Mouse (Mus musculus): ENCODE results near the gene Kiss1r. TPM values are rescaled to one million over a fixed set of nuclear protein-coding genes. Genes with fewer than 3 reads are reported as not detected.
A peak's percentile ranks its signal among the peaks of the same experiment; 100 is the strongest.

Gene Kiss1r
- polyA plus RNA-seq, 1 experiment from 2014 or later: 0.97 TPM

GRCm38 (mm10) chr10:79909092-79909922, 7.5 kb upstream of the Kiss1r start:
- peak overlapping the region; percentile 34 for H3K9ac ChIP-seq (ENCODE audit: low read length)
- peak overlapping the region; percentile 39 for H3K4me2 ChIP-seq (ENCODE audit: low read depth, low read length)
- H3K4me3 ChIP-seq (replicated peaks; ENCODE audit: low read length): peak overlapping the region; percentile 8
- 19% methylated on average over 14 of the region's 14 CpGs for WGBS
- peak; percentile 51; the same call in 1 of the 2 replicates for ATAC-seq (ENCODE audit: insufficient read depth, low FRiP score)
- peaks cover 26% of the 10 kb centered on the region for H3K36me3 ChIP-seq (ENCODE audit: control insufficient read depth, insufficient read depth, low read length)
- H3K4me1 ChIP-seq (ENCODE audit: control insufficient read depth, insufficient read depth, low read length): peaks cover 11% of the 10 kb centered on the region
- peak overlapping the region; percentile 85 for H3K27ac ChIP-seq (ENCODE audit: low read length)
- no peaks in the 10 kb centered on the region for H3K27me3 ChIP-seq (ENCODE audit: control insufficient read depth, insufficient read depth, low read length)
- no peaks in the 10 kb centered on the region for H3K9me3 ChIP-seq (replicated peaks; ENCODE audit: control insufficient read depth, low read length)

GRCm38 (mm10) chr10:79910556-79910955, 6.2 kb upstream of the Kiss1r start, which contains the start of gene Gm26602:
Gm26602 (plus strand) TSS chr10:79910856.
- H3K4me3 ChIP-seq (replicated peaks; ENCODE audit: low read length): no peak within 1 kb of the TSS
- ATAC-seq (ENCODE audit: insufficient read depth, low FRiP score): no peak
- no peaks in the 10 kb centered on the region for H3K9me3 ChIP-seq (replicated peaks; ENCODE audit: control insufficient read depth, low read length)
- peaks cover 23% of the 10 kb centered on the region for H3K4me1 ChIP-seq (ENCODE audit: control insufficient read depth, insufficient read depth, low read length)
- peak within 1 kb of the TSS; percentile 34 for H3K9ac ChIP-seq (ENCODE audit: low read length)
- no peak within 1 kb of the TSS for H3K4me2 ChIP-seq (ENCODE audit: low read depth, low read length)
- no peaks in the 10 kb centered on the region for H3K27me3 ChIP-seq (ENCODE audit: control insufficient read depth, insufficient read depth, low read length)
- peak within 1 kb of the TSS; percentile 85; the same call in 1 of the 2 replicates for H3K27ac ChIP-seq (ENCODE audit: low read length)
- H3K36me3 ChIP-seq (ENCODE audit: control insufficient read depth, insufficient read depth, low read length): peaks cover 16% of the 10 kb centered on the region; the same call in 1 of the 2 replicates
- 93% methylated on average over 4 of the region's 4 CpGs for WGBS

- H3K9ac ChIP-seq (ENCODE audit: low read length): no peak overlapping the region
- H3K27me3 ChIP-seq (ENCODE audit: control insufficient read depth, insufficient read depth, low read length): no peaks in the 10 kb centered on the region
- H3K27ac ChIP-seq (ENCODE audit: low read length): no peak overlapping the region
- peaks cover 30% of the 10 kb centered on the region for H3K4me1 ChIP-seq (ENCODE audit: control insufficient read depth, insufficient read depth, low read length)
- H3K4me2 ChIP-seq (ENCODE audit: low read depth, low read length): no peak overlapping the region
- 0 out of 2 replicates have a peak, but pooled peaks cover 8% of the 10 kb centered on the region for H3K36me3 ChIP-seq (ENCODE audit: control insufficient read depth, insufficient read depth, low read length)
- no peak for ATAC-seq (ENCODE audit: insufficient read depth, low FRiP score)
- WGBS: 65% methylated on average over 20 of the region's 20 CpGs
- no peak overlapping the region for H3K4me3 ChIP-seq (replicated peaks; ENCODE audit: low read length)
- H3K9me3 ChIP-seq (replicated peaks; ENCODE audit: control insufficient read depth, low read length): no peaks in the 10 kb centered on the region
These were observed 4.4 kb upstream of the Kiss1r start for GRCm38 (mm10) chr10:79912412-79912811.

GRCm38 (mm10) chr10:79914131-79914947, 2.4 kb upstream of the Kiss1r start:
- H3K4me2 ChIP-seq (ENCODE audit: low read depth, low read length): peak overlapping the region; percentile 93; the same call in 1 of the 2 replicates
- H3K4me1 ChIP-seq (ENCODE audit: control insufficient read depth, insufficient read depth, low read length): peaks cover 38% of the 10 kb centered on the region
- peak overlapping the region; percentile 63 for H3K9ac ChIP-seq (ENCODE audit: low read length)
- WGBS: 63% methylated on average over 11 of the region's 11 CpGs
- 0 out of 2 replicates have a peak, but pooled peaks cover 8% of the 10 kb centered on the region for H3K36me3 ChIP-seq (ENCODE audit: control insufficient read depth, insufficient read depth, low read length)
- peak overlapping the region; percentile 88 for H3K27ac ChIP-seq (ENCODE audit: low read length)
- H3K9me3 ChIP-seq (replicated peaks; ENCODE audit: control insufficient read depth, low read length): no peaks in the 10 kb centered on the region
- peaks cover 17% of the 10 kb centered on the region for H3K27me3 ChIP-seq (ENCODE audit: control insufficient read depth, insufficient read depth, low read length)
- H3K4me3 ChIP-seq (replicated peaks; ENCODE audit: low read length): no peak overlapping the region; the same call in 1 of the 2 replicates
- ATAC-seq (ENCODE audit: insufficient read depth, low FRiP score): no peak

- H3K27ac ChIP-seq (ENCODE audit: low read length): peak overlapping the region; percentile 88
- H3K4me2 ChIP-seq (ENCODE audit: low read depth, low read length): peak overlapping the region; percentile 93
- WGBS: 60% methylated on average over 6 of the region's 7 CpGs
- H3K27me3 ChIP-seq (ENCODE audit: control insufficient read depth, insufficient read depth, low read length): peaks cover 24% of the 10 kb centered on the region
- 0 out of 2 replicates have a peak, but pooled peaks cover 4% of the 10 kb centered on the region for H3K36me3 ChIP-seq (ENCODE audit: control insufficient read depth, insufficient read depth, low read length)
- H3K4me3 ChIP-seq (replicated peaks; ENCODE audit: low read length): peak overlapping the region; percentile 72
- peaks cover 37% of the 10 kb centered on the region for H3K4me1 ChIP-seq (ENCODE audit: control insufficient read depth, insufficient read depth, low read length)
- H3K9me3 ChIP-seq (replicated peaks; ENCODE audit: control insufficient read depth, low read length): no peaks in the 10 kb centered on the region
- ATAC-seq (ENCODE audit: insufficient read depth, low FRiP score): peak; percentile 19; the same call in 1 of the 2 replicates
- H3K9ac ChIP-seq (ENCODE audit: low read length): peak overlapping the region; percentile 63
These were observed 1.7 kb upstream of the Kiss1r start for GRCm38 (mm10) chr10:79914948-79915596.

GRCm38 (mm10) chr10:79916081-79916480, 690 bp upstream of the Kiss1r start:
- H3K9me3 ChIP-seq (replicated peaks; ENCODE audit: control insufficient read depth, low read length): no peaks in the 10 kb centered on the region
- H3K36me3 ChIP-seq (ENCODE audit: control insufficient read depth, insufficient read depth, low read length): 0 out of 2 replicates have a peak, but pooled peaks cover 4% of the 10 kb centered on the region
- peak overlapping the region; percentile 93 for H3K4me2 ChIP-seq (ENCODE audit: low read depth, low read length)
- H3K27ac ChIP-seq (ENCODE audit: low read length): peak overlapping the region; percentile 76
- H3K9ac ChIP-seq (ENCODE audit: low read length): peak overlapping the region; percentile 91
- H3K4me3 ChIP-seq (replicated peaks; ENCODE audit: low read length): peak overlapping the region; percentile 72
- peaks cover 34% of the 10 kb centered on the region for H3K27me3 ChIP-seq (ENCODE audit: control insufficient read depth, insufficient read depth, low read length)
- 5% methylated on average over 8 of the region's 8 CpGs for WGBS
- peaks cover 39% of the 10 kb centered on the region for H3K4me1 ChIP-seq (ENCODE audit: control insufficient read depth, insufficient read depth, low read length)
- ATAC-seq (ENCODE audit: insufficient read depth, low FRiP score): no peak

- Histone ChIP-seq H3K4me3 (replicated peaks; ENCODE audit: low read length) (peak overlapping the region; percentile 72; the same call in 1 of the 2 replicates), H3K9me3 (replicated peaks; ENCODE audit: control insufficient read depth, low read length) (no peaks in the 10 kb centered on the region), H3K4me1 (ENCODE audit: control insufficient read depth, insufficient read depth, low read length) (peaks cover 48% of the 10 kb centered on the region), H3K36me3 (ENCODE audit: control insufficient read depth, insufficient read depth, low read length) (no peaks in the 10 kb centered on the region), H3K4me2 (ENCODE audit: low read depth, low read length) (peak overlapping the region; percentile 93; the same call in 1 of the 2 replicates), H3K9ac (ENCODE audit: low read length) (no peak overlapping the region), H3K27ac (ENCODE audit: low read length) (no peak overlapping the region), H3K27me3 (ENCODE audit: control insufficient read depth, insufficient read depth, low read length) (peaks cover 49% of the 10 kb centered on the region)
- no peak for ATAC-seq (ENCODE audit: insufficient read depth, low FRiP score)
- 61% methylated on average over 5 of the region's 5 CpGs for WGBS
These were observed 845 bp downstream of the Kiss1r start for GRCm38 (mm10) chr10:79917532-79918100.
